9 mouse cellular contexts compared by ENCODE assay signal in genomic region chr17:73022630-73023051, GRCm38 (mm10).
DNase-seq lines count a peak whose midpoint lies in the region; ATAC-seq and TF ChIP-seq lines count a peak whose summit lies in the region.
"Had no signal": no experiment of that assay in that cellular context is flagged by ENCODE, and none has a peak within 500 bp of the region (broad histone marks: within the 10 kb centered on the region; RNA-seq: fewer than 3 reads in every experiment).

No protein-coding gene starts in this region.

- 14% methylated on average over 8 of the region's 8 CpGs for WGBS in heart, embryonic 12.5 days
- WGBS in small intestine, adult 2 months = 33% methylated on average over 8 of the region's 8 CpGs

- peak overlapping the region; percentile 91 for H3K27ac ChIP-seq in heart, embryonic 12.5 days (ENCODE audit: poor library complexity, severe bottlenecking)
- peak overlapping the region; percentile 41; the same call in 1 of the 2 replicates for H3K27ac ChIP-seq in small intestine, adult 2 months (ENCODE audit: insufficient read depth, low read depth, low read length)

- no peak for TF ChIP-seq CTCF in small intestine, adult 2 months (IDR thresholded peaks at IDR 0.05; ENCODE audit: extremely low read depth, insufficient read length, insufficient replicate concordance, low read depth, low read length)

- no peaks in the 10 kb centered on the region for H3K9me3 ChIP-seq in heart, embryonic 12.5 days (replicated peaks)

- no peaks in the 10 kb centered on the region for H3K36me3 ChIP-seq in heart, embryonic 12.5 days
- no peaks in the 10 kb centered on the region for H3K36me3 ChIP-seq in small intestine, adult 2 months (ENCODE audit: control insufficient read depth, insufficient read depth, low read length)

- no peak for TF ChIP-seq POLR2A in small intestine, adult 2 months (IDR thresholded peaks at IDR 0.05; ENCODE audit: low read depth, low read length)

- no peak overlapping the region for H3K9ac ChIP-seq in heart, embryonic 12.5 days

- peak; percentile 97 for ATAC-seq in heart, embryonic 12.5 days (ENCODE audit: insufficient number of reproducible peaks, low FRiP score)
- ATAC-seq in frontal cortex, adult (ENCODE audit: low TSS enrichment) = no peak

- no peak overlapping the region for H3K4me3 ChIP-seq in heart, embryonic 12.5 days
- no peak overlapping the region for H3K4me3 ChIP-seq in small intestine, adult 2 months (ENCODE audit: low read depth, low read length)
- H3K4me3 ChIP-seq: myocyte had no signal

- 0 out of 2 replicates have a peak overlapping the region, but pooled peaks have one; percentile 14 for H3K4me2 ChIP-seq in heart, embryonic 12.5 days

- DNase-seq in cerebellum, adult 18-20 months = peak; percentile 3 to 9
- no peak for DNase-seq in cerebellum, adult 11 months
- peak; percentile 51 to 77 for DNase-seq in adrenal gland, postnatal 36 days
- DNase-seq in kidney, postnatal 25 days = peak; percentile 81 to 91
- DNase-seq in embryo, embryonic 9.5 days (ENCODE audit: extremely low spot score) = no peak

- peaks cover 34% of the 10 kb centered on the region for H3K4me1 ChIP-seq in heart, embryonic 12.5 days (replicated peaks)
- H3K4me1 ChIP-seq in small intestine, adult 2 months (ENCODE audit: control insufficient read depth, insufficient read depth, insufficient read length, low read length) = peaks cover 7% of the 10 kb centered on the region

- H3K27me3 ChIP-seq in heart, embryonic 12.5 days (replicated peaks) = no peaks in the 10 kb centered on the region
- no peaks in the 10 kb centered on the region for H3K27me3 ChIP-seq in small intestine, adult 2 months (ENCODE audit: control insufficient read depth, insufficient read depth, low read length)

Comparison
In these comparisons a context has a peak if more than half of its experiments do, and no peak if none do; other contexts are left out.
1. DNase-seq: peak in cerebellum, adult 18-20 months (2 of 2), adrenal gland, postnatal 36 days (2 of 2) and kidney, postnatal 25 days (2 of 2); none in cerebellum, adult 11 months (single experiment) and embryo, embryonic 9.5 days (single experiment).